Mouse (Mus musculus) heart, embryonic 16.5 days (tissue): ENCODE results near the gene Ston2. TPM values are rescaled to one million over a fixed set of nuclear protein-coding genes. Genes with fewer than 3 reads are reported as not detected.
"Not testable (repeated sequence)": the region's sequence is repeated elsewhere in the genome, so short reads cannot be mapped to it uniquely, and the experiment has no call there.

ENCODE experiments used
- ATAC-seq: fragments of 200-750 bp; cut with Nextera tagmentation; replicated peaks from 2 replicates; pipeline ENCODE4 v1.8.0; 2017; ENCODE audit warnings: moderate number of reproducible peaks; ENCODE audit not compliant: insufficient read depth, low FRiP score; ENCODE audit errors: extremely low read depth
- H3K27ac ChIP-seq: fragments of 300-500 bp; sonication (generic); 2 replicates; pipeline ENCODE4 v1.5.1; 2014; ENCODE audit warnings: mild to moderate bottlenecking, low read length, control low read depth, moderate library complexity
- H3K27me3 ChIP-seq: fragments of 300-500 bp; sonication (generic); 2 replicates; pipeline ENCODE4 v1.6.1; 2014; ENCODE audit warnings: low read length, mixed read lengths; ENCODE audit not compliant: control insufficient read depth, insufficient read depth
- H3K36me3 ChIP-seq: fragments of 300-500 bp; sonication (generic); 2 replicates; pipeline ENCODE4 v1.6.1; 2014; ENCODE audit not compliant: control insufficient read depth, insufficient read depth
- H3K4me1 ChIP-seq: fragments of 300-500 bp; sonication (generic); 2 replicates; pipeline ENCODE4 v1.6.1; 2014; ENCODE audit warnings: low read length, mixed read lengths; ENCODE audit not compliant: control insufficient read depth, insufficient read depth
- H3K4me2 ChIP-seq: fragments of 300-500 bp; sonication (generic); 2 replicates; pipeline ENCODE4 v1.6.1; 2014; ENCODE audit warnings: low read depth, mild to moderate bottlenecking, control low read depth, low read length
- H3K4me3 ChIP-seq: fragments of 300-500 bp; sonication (generic); 2 replicates; pipeline ENCODE4 v1.5.1; 2014; ENCODE audit warnings: mild to moderate bottlenecking, control low read depth, low read length
- H3K9ac ChIP-seq: fragments of 300-500 bp; sonication (generic); 2 replicates; pipeline ENCODE4 v1.6.1; 2014; ENCODE audit warnings: low read length, control low read depth
- H3K9me3 ChIP-seq: fragments of 300-500 bp; sonication (generic); replicated peaks from 2 replicates; pipeline ENCODE4 v1.6.1; 2016; ENCODE audit warnings: low read length; ENCODE audit not compliant: control insufficient read depth
- WGBS: fragments of 180-500 bp; shearing (Covaris S2); extraction: QIAGEN DNeasy Blood & Tissue Kit; methylation state at CpG from one replicate; pipeline ENCODE4 v1.1.7; 2014; 5-methylcytosine and 5-hydroxymethylcytosine counted together
- polyA plus RNA-seq: library from polyadenylated mRNA; unstranded; fragments of >200 nt; fragmentation: Nextera tagmentation; extraction: Ambion mirVana; gene quantifications from 2 replicates; pipeline ENCODE4 v1.2.1, GENCODE M21; 2015

Ston2 gene
- polyA plus RNA-seq, 1 experiment from 2014 or later, result 3.7 TPM

GRCm38 (mm10) chr12:91748241-91748865, 39.8 kb downstream of the Ston2 start:
- ATAC-seq, result no peak
- no peaks in the 10 kb centered on the region for H3K9me3 ChIP-seq
- peaks cover 11% of the 10 kb centered on the region for H3K4me1 ChIP-seq
- no peaks in the 10 kb centered on the region for H3K27me3 ChIP-seq
- H3K36me3 ChIP-seq, result no peaks in the 10 kb centered on the region
- H3K27ac ChIP-seq, result no peak overlapping the region
- H3K4me3 ChIP-seq, result no peak overlapping the region
- no peak overlapping the region for H3K9ac ChIP-seq
- WGBS, result 48% methylated on average over 18 of the region's 18 CpGs
- no peak overlapping the region for H3K4me2 ChIP-seq

- H3K27ac ChIP-seq, H3K9ac ChIP-seq, H3K4me2 ChIP-seq, ATAC-seq, H3K36me3 ChIP-seq, H3K27me3 ChIP-seq, H3K9me3 ChIP-seq, H3K4me3 ChIP-seq: not testable (repeated sequence)
- H3K4me1 ChIP-seq, result peaks cover 11% of the 10 kb centered on the region
- WGBS, result 91% methylated on average over 5 of the region's 5 CpGs
These were observed 41.3 kb downstream of the Ston2 start for GRCm38 (mm10) chr12:91746839-91747238.

- Histone ChIP-seq H3K9ac (no peak overlapping the region), H3K4me1 (peaks cover 11% of the 10 kb centered on the region), H3K36me3 (no peaks in the 10 kb centered on the region), H3K9me3 (no peaks in the 10 kb centered on the region), H3K27ac (peak overlapping the region; percentile 14; the same call in 1 of the 2 replicates), H3K4me3 (no peak overlapping the region), H3K27me3 (no peaks in the 10 kb centered on the region), H3K4me2 (0 out of 2 replicates have a peak overlapping the region, but pooled peaks have one; percentile 0)
- 19% methylated on average over 11 of the region's 11 CpGs for WGBS
- peak; percentile 68 for ATAC-seq
These were observed 42.4 kb downstream of the Ston2 start for GRCm38 (mm10) chr12:91745758-91746290.

GRCm38 (mm10) chr12:91744091-91744490, 44.1 kb downstream of the Ston2 start:
- no peak overlapping the region for H3K9ac ChIP-seq
- 76% methylated on average over 6 of the region's 6 CpGs for WGBS
- H3K27ac ChIP-seq, result no peak overlapping the region
- peaks cover 11% of the 10 kb centered on the region for H3K4me1 ChIP-seq
- H3K4me2 ChIP-seq, result no peak overlapping the region
- no peaks in the 10 kb centered on the region for H3K36me3 ChIP-seq
- H3K27me3 ChIP-seq, result no peaks in the 10 kb centered on the region
- no peak overlapping the region for H3K4me3 ChIP-seq
- no peak for ATAC-seq
- H3K9me3 ChIP-seq, result no peaks in the 10 kb centered on the region

- no peak for ATAC-seq
- no peaks in the 10 kb centered on the region for H3K27me3 ChIP-seq
- no peaks in the 10 kb centered on the region for H3K36me3 ChIP-seq
- WGBS, result 91% methylated on average over 7 of the region's 7 CpGs
- no peak overlapping the region for H3K4me2 ChIP-seq
- H3K4me1 ChIP-seq, result peaks cover 8% of the 10 kb centered on the region
- no peak overlapping the region for H3K9ac ChIP-seq
- no peaks in the 10 kb centered on the region for H3K9me3 ChIP-seq
- H3K4me3 ChIP-seq, result no peak overlapping the region
- H3K27ac ChIP-seq, result no peak overlapping the region
These were observed 45.3 kb downstream of the Ston2 start for GRCm38 (mm10) chr12:91742916-91743315.

- H3K4me1 ChIP-seq, result peaks cover 12% of the 10 kb centered on the region
- no peak overlapping the region for H3K27ac ChIP-seq
- no peaks in the 10 kb centered on the region for H3K36me3 ChIP-seq
- H3K9me3 ChIP-seq, result no peaks in the 10 kb centered on the region
- H3K9ac ChIP-seq, result no peak overlapping the region
- no peak for ATAC-seq
- WGBS, result 78% methylated on average over 4 of the region's 4 CpGs
- no peak overlapping the region for H3K4me2 ChIP-seq
- no peak overlapping the region for H3K4me3 ChIP-seq
- no peaks in the 10 kb centered on the region for H3K27me3 ChIP-seq
These were observed 49.8 kb downstream of the Ston2 start for GRCm38 (mm10) chr12:91738381-91738780.

- no peaks in the 10 kb centered on the region for H3K27me3 ChIP-seq
- WGBS, result 80% methylated on average over 15 of the region's 15 CpGs
- no peak for ATAC-seq
These were observed 51.8 kb downstream of the Ston2 start for GRCm38 (mm10) chr12:91736221-91736980.

GRCm38 (mm10) chr12:91734246-91735027, 53.8 kb downstream of the Ston2 start:
- Histone ChIP-seq H3K27me3 (no peaks in the 10 kb centered on the region), H3K36me3 (no peaks in the 10 kb centered on the region), H3K4me1 (peaks cover 12% of the 10 kb centered on the region), H3K4me3 (no peak overlapping the region), H3K9me3 (no peaks in the 10 kb centered on the region), H3K4me2 (no peak overlapping the region), H3K27ac (peak overlapping the region; percentile 18), H3K9ac (no peak overlapping the region)
- 32% methylated on average over 15 of the region's 15 CpGs for WGBS
- ATAC-seq, result peak; percentile 41; the same call in 1 of the 2 replicates

More at GRCm38 (mm10) chr12:91736221-91736980, 51.8 kb downstream of the Ston2 start:
- H3K27ac ChIP-seq, result no peak overlapping the region
- peaks cover 12% of the 10 kb centered on the region for H3K4me1 ChIP-seq
- no peak overlapping the region for H3K4me2 ChIP-seq
- H3K9ac ChIP-seq, result no peak overlapping the region
- H3K4me3 ChIP-seq, result no peak overlapping the region
- no peaks in the 10 kb centered on the region for H3K9me3 ChIP-seq
- no peaks in the 10 kb centered on the region for H3K36me3 ChIP-seq
